Mouse (Mus musculus): ENCODE data around the gene Gstp1. TPM values are rescaled to one million over a fixed set of nuclear protein-coding genes. Genes with fewer than 3 reads are reported as not detected.

The Gstp1 gene
- polyA plus RNA-seq, 1 experiment, result 451 TPM

DNA sequence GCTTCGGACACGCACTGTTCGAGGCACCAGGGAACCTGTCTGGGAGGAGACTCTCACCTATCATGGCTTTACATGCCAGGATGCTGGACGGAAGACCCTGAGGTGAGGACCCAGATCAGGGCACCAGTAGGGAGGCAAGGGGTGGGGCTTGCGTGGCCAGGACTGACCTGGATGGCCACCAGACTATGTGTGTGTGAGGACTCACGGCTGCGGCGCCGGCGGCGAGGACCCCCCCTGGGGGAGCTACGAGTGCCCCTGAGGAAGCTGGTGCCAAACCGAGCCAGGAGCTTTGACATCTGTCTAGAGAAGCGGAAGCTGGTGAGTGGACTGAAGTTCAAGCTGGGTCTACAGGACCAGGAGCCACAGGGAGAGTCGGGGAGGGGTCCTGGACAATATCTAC, 33.5 kb downstream of the Gstp1 start:
- no peak overlapping the region for H3K4me3 ChIP-seq (ENCODE audit: insufficient read depth, low read depth, low read length)
- no peak overlapping the region for H3K27ac ChIP-seq (replicated peaks; ENCODE audit: low read depth, low read length)
- peaks cover 5% of the 10 kb centered on the region for H3K4me1 ChIP-seq (ENCODE audit: control insufficient read depth, insufficient read depth, insufficient read length, low read length)

GRCm38 (mm10) chr19:4003641-4004040, 34.1 kb downstream of the Gstp1 start:
- no peak overlapping the region for H3K27ac ChIP-seq (replicated peaks; ENCODE audit: low read depth, low read length)
- no peak overlapping the region for H3K4me3 ChIP-seq (ENCODE audit: insufficient read depth, low read depth, low read length)
- H3K4me1 ChIP-seq (ENCODE audit: control insufficient read depth, insufficient read depth, insufficient read length, low read length), result peaks cover 5% of the 10 kb centered on the region

GRCm38 (mm10) chr19:4003112-4003511, 34.7 kb downstream of the Gstp1 start, which contains the start of gene Doc2g:
TSS of gene Doc2g (plus strand) at chr19:4003313.
- H3K4me1 ChIP-seq (ENCODE audit: control insufficient read depth, insufficient read depth, insufficient read length, low read length), result peaks cover 5% of the 10 kb centered on the region
- no peak within 1 kb of the TSS for H3K27ac ChIP-seq (replicated peaks; ENCODE audit: low read depth, low read length)
- H3K4me3 ChIP-seq (ENCODE audit: insufficient read depth, low read depth, low read length), result no peak within 1 kb of the TSS

DNA sequence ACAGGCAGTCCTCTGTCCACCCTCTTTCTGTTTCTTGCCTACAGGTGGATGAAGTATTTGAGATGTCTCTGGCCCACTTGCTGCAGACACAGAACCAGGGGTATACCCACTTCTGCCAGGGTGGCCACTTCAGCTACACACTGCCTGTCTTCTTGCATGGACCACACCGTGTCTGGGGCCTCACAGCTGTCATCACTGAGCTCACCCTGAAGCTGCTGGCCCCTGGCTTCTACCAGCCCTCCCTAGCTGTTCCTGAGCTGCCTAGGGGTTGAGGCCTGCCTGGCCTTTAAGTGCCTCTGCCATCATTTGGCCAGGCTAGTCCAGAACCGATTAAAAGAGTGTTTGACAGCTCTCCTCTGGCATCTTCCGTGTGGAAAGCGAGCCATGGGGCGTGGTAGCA, 36.0 kb downstream of the Gstp1 start:
- Histone ChIP-seq H3K4me3 (ENCODE audit: insufficient read depth, low read depth, low read length) (no peak overlapping the region), H3K27ac (replicated peaks; ENCODE audit: low read depth, low read length) (no peak overlapping the region)

DNA sequence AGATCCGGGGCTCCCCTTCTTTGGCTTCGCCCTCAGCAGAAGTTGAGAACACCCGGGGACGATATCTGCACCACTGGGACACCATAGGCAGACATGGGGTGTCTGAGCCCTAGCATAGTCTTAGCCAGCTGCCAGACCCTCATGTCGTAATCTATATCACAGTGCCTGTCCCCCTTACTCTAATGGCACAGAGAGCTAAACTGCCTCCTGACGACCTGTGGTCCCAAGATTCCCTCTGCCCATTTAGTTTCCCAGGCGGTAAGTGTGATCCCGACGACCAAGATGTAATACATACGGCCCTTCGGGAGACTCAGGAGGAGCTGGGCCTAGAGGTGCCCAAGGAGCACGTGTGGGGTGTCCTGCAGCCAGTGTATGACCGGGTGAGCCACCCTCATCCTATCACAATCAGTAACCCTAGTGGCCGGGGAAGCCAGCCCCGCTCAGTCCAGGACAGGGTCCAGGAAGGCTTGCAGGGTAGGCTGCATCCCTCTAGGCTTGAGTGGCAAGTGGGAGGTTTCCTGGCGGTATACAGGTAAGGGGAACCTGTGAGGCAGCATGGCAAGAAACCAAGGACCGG, 36.7 kb downstream of the Gstp1 start:
- H3K4me3 ChIP-seq (ENCODE audit: insufficient read depth, low read depth, low read length), result peak overlapping the region; percentile 74
- H3K27ac ChIP-seq (replicated peaks; ENCODE audit: low read depth, low read length), result peak overlapping the region; percentile 61; the same call in 1 of the 2 replicates
- peaks cover 5% of the 10 kb centered on the region for H3K4me1 ChIP-seq (ENCODE audit: control insufficient read depth, insufficient read depth, insufficient read length, low read length)

More for the DNA sequence above, 36.0 kb downstream of the Gstp1 start:
- H3K4me1 ChIP-seq (ENCODE audit: control insufficient read depth, insufficient read depth, insufficient read length, low read length), result peaks cover 5% of the 10 kb centered on the region

DNA sequence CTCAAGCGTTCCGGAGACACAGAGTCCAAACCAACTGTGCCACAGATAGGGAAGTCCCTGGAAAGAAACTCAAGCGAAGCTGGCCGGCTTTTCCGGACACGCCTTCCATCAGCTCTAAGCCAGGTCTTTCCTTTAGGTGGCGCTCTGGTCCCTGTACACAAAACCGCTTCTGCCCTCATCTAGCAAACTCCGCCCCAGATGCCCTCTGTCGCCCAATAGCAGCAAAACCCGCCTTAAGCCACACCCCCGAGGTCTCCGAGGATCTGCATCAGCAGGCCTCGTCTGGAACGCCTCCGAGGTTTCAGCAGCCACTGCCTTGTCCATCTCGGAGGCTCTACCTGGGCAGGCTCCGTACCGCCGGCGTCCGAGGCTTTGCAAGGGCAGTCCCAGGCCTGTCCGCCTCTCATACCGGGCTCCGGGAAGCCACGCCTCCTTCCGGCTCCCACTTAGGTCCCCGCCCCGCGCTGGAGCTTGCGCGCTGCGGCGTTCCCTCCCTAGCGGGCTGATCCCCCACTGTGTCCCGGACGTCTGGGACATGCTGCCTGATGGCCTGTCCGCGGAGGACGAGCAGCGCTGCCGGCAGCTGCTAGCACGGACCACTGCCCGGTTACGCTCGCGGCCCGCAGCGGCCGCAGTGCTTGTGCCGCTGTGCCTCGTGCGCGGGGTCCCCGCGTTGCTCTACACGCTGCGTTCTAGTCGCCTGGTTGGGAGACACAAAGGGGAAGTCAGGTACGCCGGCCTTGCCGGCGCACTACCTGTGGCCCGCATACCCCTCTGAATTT, 37.5 kb downstream of the Gstp1 start, which contains the start of the genes Nudt8 and Gm49405:
Gene Nudt8, plus strand, starts transcription at position 462 of the 782 bp plus-strand sequence.
Gene Gm49405, plus strand, starts transcription at position 508 of the 782 bp plus-strand sequence.
- Histone ChIP-seq H3K27ac (replicated peaks; ENCODE audit: low read depth, low read length) (peak within 1 kb of the TSS; percentile 89), H3K4me3 (ENCODE audit: insufficient read depth, low read depth, low read length) (peak within 1 kb of the TSS; percentile 74), H3K4me1 (ENCODE audit: control insufficient read depth, insufficient read depth, insufficient read length, low read length) (peaks cover 5% of the 10 kb centered on the region)

GRCm38 (mm10) chr19:3999121-3999730, 38.6 kb downstream of the Gstp1 start:
- H3K27ac ChIP-seq (replicated peaks; ENCODE audit: low read depth, low read length), result peak overlapping the region; percentile 71; the same call in 1 of the 2 replicates

DNA sequence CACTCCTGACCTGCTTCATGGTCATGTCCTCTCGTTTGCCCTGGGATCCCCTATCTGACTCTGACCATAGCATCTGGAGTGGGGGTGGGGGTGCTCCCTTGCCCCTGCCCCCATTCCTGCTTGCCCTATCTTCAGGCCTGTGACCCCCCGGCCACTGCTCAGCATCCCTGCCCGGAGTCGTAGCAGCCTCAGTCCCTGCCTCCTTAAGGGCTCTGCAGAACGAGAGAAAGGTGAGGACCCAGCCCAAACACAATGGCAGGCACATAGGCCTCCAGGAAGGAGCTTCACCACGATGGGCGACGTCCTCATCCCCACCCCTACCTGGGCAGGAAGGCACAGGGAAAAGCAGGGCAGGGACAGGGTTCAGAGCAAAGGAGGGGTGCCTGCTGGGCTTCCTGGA, 39.5 kb downstream of the Gstp1 start:
- Histone ChIP-seq H3K27ac (replicated peaks; ENCODE audit: low read depth, low read length) (no peak overlapping the region), H3K4me3 (ENCODE audit: insufficient read depth, low read depth, low read length) (no peak overlapping the region), H3K4me1 (ENCODE audit: control insufficient read depth, insufficient read depth, insufficient read length, low read length) (peaks cover 5% of the 10 kb centered on the region)

More at GRCm38 (mm10) chr19:3999121-3999730, 38.6 kb downstream of the Gstp1 start:
- H3K4me3 ChIP-seq (ENCODE audit: insufficient read depth, low read depth, low read length), result peak overlapping the region; percentile 57
- H3K4me1 ChIP-seq (ENCODE audit: control insufficient read depth, insufficient read depth, insufficient read length, low read length), result peaks cover 5% of the 10 kb centered on the region

- Histone ChIP-seq H3K4me1 (ENCODE audit: control insufficient read depth, insufficient read depth, insufficient read length, low read length) (peaks cover 5% of the 10 kb centered on the region), H3K4me3 (ENCODE audit: insufficient read depth, low read depth, low read length) (no peak overlapping the region), H3K27ac (replicated peaks; ENCODE audit: low read depth, low read length) (no peak overlapping the region)
Measured at GRCm38 (mm10) chr19:3997231-3997630, 40.6 kb downstream of the Gstp1 start.

GRCm38 (mm10) chr19:3996747-3997146, 41.0 kb downstream of the Gstp1 start:
- Histone ChIP-seq H3K27ac (replicated peaks; ENCODE audit: low read depth, low read length) (no peak overlapping the region), H3K4me3 (ENCODE audit: insufficient read depth, low read depth, low read length) (no peak overlapping the region), H3K4me1 (ENCODE audit: control insufficient read depth, insufficient read depth, insufficient read length, low read length) (peaks cover 5% of the 10 kb centered on the region)

- H3K4me1 ChIP-seq (ENCODE audit: control insufficient read depth, insufficient read depth, insufficient read length, low read length), result peaks cover 3% of the 10 kb centered on the region
- no peak overlapping the region for H3K4me3 ChIP-seq (ENCODE audit: insufficient read depth, low read depth, low read length)
- H3K27ac ChIP-seq (replicated peaks; ENCODE audit: low read depth, low read length), result no peak overlapping the region
Measured at GRCm38 (mm10) chr19:3996106-3996505, 41.7 kb downstream of the Gstp1 start.

- no peaks in the 10 kb centered on the region for H3K4me1 ChIP-seq (ENCODE audit: control insufficient read depth, insufficient read depth, insufficient read length, low read length)
- H3K27ac ChIP-seq (replicated peaks; ENCODE audit: low read depth, low read length), result no peak overlapping the region
- H3K4me3 ChIP-seq (ENCODE audit: insufficient read depth, low read depth, low read length), result no peak overlapping the region
Measured at GRCm38 (mm10) chr19:3995505-3995904, 42.3 kb downstream of the Gstp1 start.

DNA sequence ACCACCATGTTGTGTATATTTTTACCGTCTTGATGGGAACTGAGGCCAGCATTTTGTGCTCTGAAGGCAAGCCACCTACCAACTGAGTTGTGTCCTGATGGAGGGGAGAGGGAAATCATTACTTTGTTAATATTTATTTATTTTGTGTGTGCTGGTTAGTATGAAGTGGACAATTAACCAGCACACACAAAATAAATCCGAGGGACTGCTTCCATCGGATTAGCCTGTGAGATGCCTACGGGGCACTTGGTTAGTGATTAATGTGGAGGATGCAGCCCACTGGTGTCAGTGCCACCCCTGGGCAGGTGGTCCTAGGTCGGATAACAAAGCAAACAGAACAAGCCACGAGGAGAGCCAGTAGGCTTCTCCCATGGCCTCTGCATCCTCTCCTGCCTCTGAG, 42.9 kb downstream of the Gstp1 start:
- Histone ChIP-seq H3K4me1 (ENCODE audit: control insufficient read depth, insufficient read depth, insufficient read length, low read length) (no peaks in the 10 kb centered on the region), H3K4me3 (ENCODE audit: insufficient read depth, low read depth, low read length) (no peak overlapping the region), H3K27ac (replicated peaks; ENCODE audit: low read depth, low read length) (no peak overlapping the region)

DNA sequence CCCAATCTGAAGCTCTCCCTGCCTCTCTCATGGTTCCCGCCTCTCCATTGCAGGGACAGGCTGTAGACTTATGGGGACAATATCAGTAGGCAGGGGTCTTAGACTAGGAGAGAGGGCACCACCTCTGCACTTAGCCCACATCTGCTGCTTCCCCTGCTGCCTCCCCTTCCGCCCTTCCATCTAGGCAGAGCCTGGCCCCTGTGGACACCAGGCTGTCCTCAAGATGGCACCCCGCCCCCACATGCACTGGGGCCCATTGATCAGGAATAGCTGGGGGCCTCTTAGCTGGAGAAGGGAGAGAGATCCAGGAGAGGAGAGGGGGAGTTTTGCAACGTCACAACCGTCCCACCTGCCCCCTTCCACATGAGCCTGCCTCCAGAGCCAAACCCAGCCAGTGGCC, 45.4 kb downstream of the Gstp1 start, which contains the start of gene Tbx10:
Gene Tbx10, plus strand, starts transcription at position 337 of the 400 bp plus-strand sequence.
- Histone ChIP-seq H3K4me3 (ENCODE audit: insufficient read depth, low read depth, low read length) (no peak within 1 kb of the TSS), H3K4me1 (ENCODE audit: control insufficient read depth, insufficient read depth, insufficient read length, low read length) (no peaks in the 10 kb centered on the region), H3K27ac (replicated peaks; ENCODE audit: low read depth, low read length) (no peak within 1 kb of the TSS)

DNA sequence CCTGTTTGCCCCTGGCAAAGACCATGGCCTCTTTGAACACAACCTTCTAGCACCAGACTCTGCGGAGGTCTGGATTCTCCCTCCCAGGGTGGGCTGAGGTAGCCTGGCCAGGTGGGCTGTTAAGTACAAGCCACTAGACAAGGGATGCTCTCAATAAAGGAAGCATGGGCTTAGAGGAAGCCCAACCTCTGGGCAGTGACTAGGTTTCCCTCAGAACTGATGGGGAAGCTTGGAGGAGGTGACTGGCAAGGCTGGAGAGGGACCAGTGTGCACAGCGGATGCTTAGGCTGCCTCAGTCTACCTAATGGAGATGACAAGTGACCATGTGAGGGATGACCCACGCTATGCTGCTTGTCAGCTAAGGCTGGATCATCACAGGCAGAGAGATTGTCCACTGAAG, 45.8 kb downstream of the Gstp1 start:
- H3K4me3 ChIP-seq (ENCODE audit: insufficient read depth, low read depth, low read length), result no peak overlapping the region
- peaks cover 4% of the 10 kb centered on the region for H3K4me1 ChIP-seq (ENCODE audit: control insufficient read depth, insufficient read depth, insufficient read length, low read length)
- H3K27ac ChIP-seq (replicated peaks; ENCODE audit: low read depth, low read length), result no peak overlapping the region
